Mouse (Mus musculus): ENCODE data around the gene Rftn1. TPM values are rescaled to one million over a fixed set of nuclear protein-coding genes. Genes with fewer than 3 reads are reported as not detected.

Gene Rftn1
- polyA plus RNA-seq, 1 experiment from 2014 or later, result 15.5 TPM

DNA sequence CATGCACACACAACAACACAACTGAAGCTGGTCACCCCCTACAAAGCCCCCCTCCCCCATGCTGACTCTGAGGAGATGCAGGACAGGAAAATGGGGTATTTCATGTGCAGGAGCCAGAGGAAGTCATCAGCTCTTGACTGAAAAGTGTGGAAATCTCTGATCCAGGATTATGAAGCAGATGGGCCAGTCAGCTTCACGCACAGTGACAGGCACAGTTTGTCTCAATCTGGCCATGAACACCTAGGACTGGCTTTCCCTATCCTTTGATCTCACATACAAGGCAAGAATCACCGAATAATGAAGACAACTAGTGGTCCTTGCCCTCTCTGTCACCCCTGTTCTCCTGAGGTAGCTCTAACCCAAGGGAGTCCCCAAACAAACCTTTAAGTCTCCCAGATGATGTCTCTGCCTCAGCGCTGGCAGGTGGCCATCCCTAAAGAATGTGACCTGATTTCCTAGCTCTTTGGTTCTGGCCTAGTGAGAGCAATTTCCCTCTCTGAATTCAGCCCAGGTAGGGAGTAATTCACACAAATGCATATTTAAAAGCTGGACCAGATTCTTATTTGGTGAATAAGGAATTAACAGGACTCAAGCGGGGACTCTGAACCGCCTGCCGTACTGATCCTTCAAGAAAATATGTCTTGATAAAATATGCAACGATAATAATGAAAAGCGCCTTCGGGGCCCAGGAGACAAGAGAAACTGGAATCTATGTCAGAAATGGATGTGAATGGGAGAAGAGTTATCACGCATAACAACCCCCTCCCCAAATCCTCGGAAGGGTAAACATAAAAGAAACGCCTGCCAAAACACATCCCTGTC lies 6.0 kb downstream of the Rftn1 start:
- no peak overlapping the region for H3K4me3 ChIP-seq (ENCODE audit: low read depth, low read length)
- peaks cover 4% of the 10 kb centered on the region; the same call in 1 of the 2 replicates for H3K4me1 ChIP-seq (ENCODE audit: control insufficient read depth, insufficient read depth, low read length)
- 72% methylated on average over 12 of the region's 12 CpGs for WGBS
- H3K9ac ChIP-seq (ENCODE audit: low read depth, low read length), result no peak overlapping the region
- H3K4me2 ChIP-seq (ENCODE audit: low read depth, low read length), result no peak overlapping the region
- H3K36me3 ChIP-seq (ENCODE audit: control insufficient read depth, insufficient read depth, low read length), result no peaks in the 10 kb centered on the region
- DNase-seq (ENCODE audit: low spot score) (no peak), ATAC-seq (ENCODE audit: low read depth) (no peak)
- no peaks in the 10 kb centered on the region for H3K27me3 ChIP-seq (replicated peaks; ENCODE audit: control insufficient read depth, insufficient read depth, low read length)
- no peak overlapping the region for H3K27ac ChIP-seq (replicated peaks; ENCODE audit: low read depth, low read length)
- no peaks in the 10 kb centered on the region for H3K9me3 ChIP-seq (ENCODE audit: control insufficient read depth, low read length)

DNA sequence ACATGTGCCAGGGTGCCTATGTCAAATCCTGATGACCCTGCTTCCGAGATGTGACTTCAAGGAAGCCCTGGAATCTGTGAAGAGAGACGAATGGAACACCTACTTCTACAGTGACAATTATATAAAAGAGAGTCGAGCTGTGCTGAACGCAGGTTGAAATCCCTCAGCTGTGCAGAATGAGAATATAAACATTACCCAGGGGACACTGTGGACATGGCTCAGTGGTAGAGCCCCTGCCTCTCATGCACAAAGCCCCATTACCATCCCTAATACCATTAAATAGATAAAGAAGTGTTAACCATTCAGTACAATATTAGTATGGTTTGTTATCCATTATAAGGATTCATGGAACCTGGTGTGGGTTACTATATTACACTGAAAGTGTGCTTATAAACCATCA lies 7.2 kb downstream of the Rftn1 start:
- 79% methylated on average over 4 of the region's 4 CpGs for WGBS

DNA sequence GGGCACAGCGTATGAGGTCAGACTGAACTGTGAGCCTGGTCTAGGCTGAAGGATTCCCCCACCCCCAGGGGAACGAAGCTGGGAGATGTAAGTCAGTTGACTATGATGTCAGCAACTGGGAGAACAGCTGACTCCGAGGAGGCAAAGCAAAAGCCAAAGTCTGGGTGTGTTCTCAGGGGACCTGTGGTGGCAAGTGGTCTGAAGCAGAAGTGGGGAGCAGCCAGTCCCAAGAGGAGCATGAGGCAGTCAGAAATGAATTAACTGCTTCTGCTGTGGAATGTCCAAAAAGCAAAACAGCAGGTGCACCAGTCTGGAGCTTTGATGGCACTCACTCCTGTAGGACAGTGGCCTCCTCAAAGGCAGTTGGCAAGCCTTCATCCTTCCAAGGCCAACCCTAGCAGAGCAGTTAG lies 7.9 kb downstream of the Rftn1 start:
- ATAC-seq (ENCODE audit: low read depth) (0 out of 2 replicates have a peak, but pooled peaks have one; percentile 17), DNase-seq (ENCODE audit: low spot score) (no peak)
- Histone ChIP-seq H3K4me2 (ENCODE audit: low read depth, low read length) (no peak overlapping the region), H3K27ac (replicated peaks; ENCODE audit: low read depth, low read length) (no peak overlapping the region), H3K36me3 (ENCODE audit: control insufficient read depth, insufficient read depth, low read length) (no peaks in the 10 kb centered on the region), H3K4me3 (ENCODE audit: low read depth, low read length) (no peak overlapping the region), H3K9me3 (ENCODE audit: control insufficient read depth, low read length) (peaks cover 5% of the 10 kb centered on the region; the same call in 1 of the 2 replicates), H3K27me3 (replicated peaks; ENCODE audit: control insufficient read depth, insufficient read depth, low read length) (no peaks in the 10 kb centered on the region), H3K9ac (ENCODE audit: low read depth, low read length) (no peak overlapping the region), H3K4me1 (ENCODE audit: control insufficient read depth, insufficient read depth, low read length) (peaks cover 4% of the 10 kb centered on the region; the same call in 1 of the 2 replicates)
- WGBS, result 75% methylated on average over 3 of the region's 3 CpGs

More for the DNA sequence above, 7.2 kb downstream of the Rftn1 start:
- H3K27me3 ChIP-seq (replicated peaks; ENCODE audit: control insufficient read depth, insufficient read depth, low read length), result no peaks in the 10 kb centered on the region
- H3K9ac ChIP-seq (ENCODE audit: low read depth, low read length), result no peak overlapping the region
- H3K4me3 ChIP-seq (ENCODE audit: low read depth, low read length), result no peak overlapping the region
- H3K4me2 ChIP-seq (ENCODE audit: low read depth, low read length), result no peak overlapping the region
- ATAC-seq (ENCODE audit: low read depth), result no peak
- no peaks in the 10 kb centered on the region for H3K36me3 ChIP-seq (ENCODE audit: control insufficient read depth, insufficient read depth, low read length)
- no peaks in the 10 kb centered on the region for H3K9me3 ChIP-seq (ENCODE audit: control insufficient read depth, low read length)
- no peak overlapping the region for H3K27ac ChIP-seq (replicated peaks; ENCODE audit: low read depth, low read length)
- peaks cover 4% of the 10 kb centered on the region; the same call in 1 of the 2 replicates for H3K4me1 ChIP-seq (ENCODE audit: control insufficient read depth, insufficient read depth, low read length)
- DNase-seq (ENCODE audit: low spot score), result no peak

DNA sequence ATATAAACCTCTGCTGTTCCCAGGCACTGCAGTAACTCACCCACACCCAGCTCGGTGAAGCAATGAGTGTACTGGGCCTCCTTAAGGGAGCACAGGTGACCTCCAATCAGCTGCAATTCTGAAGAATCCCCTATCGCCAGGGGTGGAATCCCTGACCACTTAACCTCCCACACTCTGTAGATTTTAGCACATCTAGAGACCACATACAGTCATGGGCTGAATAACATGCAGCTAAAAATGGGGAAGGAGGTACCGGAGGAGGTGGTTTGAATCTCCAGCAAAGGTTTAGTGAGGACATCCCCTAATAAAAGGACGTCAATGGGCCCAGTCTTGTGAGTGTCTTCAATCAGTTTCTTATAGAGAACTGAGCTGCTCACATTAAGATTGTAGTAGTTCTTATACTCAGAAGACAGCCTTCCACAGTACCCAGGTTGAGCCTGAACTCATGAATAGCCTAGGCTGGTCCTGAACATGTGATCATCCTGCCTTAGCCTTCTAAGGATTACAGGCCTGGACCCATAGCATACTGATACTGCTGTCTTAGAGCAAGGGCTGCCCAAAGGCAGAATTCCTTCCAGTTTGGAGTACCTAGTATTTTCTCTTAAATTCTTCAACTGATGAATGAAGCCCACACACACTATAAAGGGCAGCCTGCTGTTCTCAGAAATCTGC lies 9.4 kb downstream of the Rftn1 start:
- no peak overlapping the region for H3K9ac ChIP-seq (ENCODE audit: low read depth, low read length)
- H3K4me2 ChIP-seq (ENCODE audit: low read depth, low read length), result no peak overlapping the region
- DNase-seq (ENCODE audit: low spot score) (no peak), ATAC-seq (ENCODE audit: low read depth) (no peak)
- 85% methylated on average over 4 of the region's 4 CpGs for WGBS
- no peak overlapping the region for H3K27ac ChIP-seq (replicated peaks; ENCODE audit: low read depth, low read length)
- H3K4me3 ChIP-seq (ENCODE audit: low read depth, low read length), result no peak overlapping the region
- no peaks in the 10 kb centered on the region for H3K27me3 ChIP-seq (replicated peaks; ENCODE audit: control insufficient read depth, insufficient read depth, low read length)
- H3K9me3 ChIP-seq (ENCODE audit: control insufficient read depth, low read length), result peaks cover 8% of the 10 kb centered on the region; the same call in 1 of the 2 replicates
- peaks cover 4% of the 10 kb centered on the region; the same call in 1 of the 2 replicates for H3K4me1 ChIP-seq (ENCODE audit: control insufficient read depth, insufficient read depth, low read length)
- H3K36me3 ChIP-seq (ENCODE audit: control insufficient read depth, insufficient read depth, low read length), result no peaks in the 10 kb centered on the region

DNA sequence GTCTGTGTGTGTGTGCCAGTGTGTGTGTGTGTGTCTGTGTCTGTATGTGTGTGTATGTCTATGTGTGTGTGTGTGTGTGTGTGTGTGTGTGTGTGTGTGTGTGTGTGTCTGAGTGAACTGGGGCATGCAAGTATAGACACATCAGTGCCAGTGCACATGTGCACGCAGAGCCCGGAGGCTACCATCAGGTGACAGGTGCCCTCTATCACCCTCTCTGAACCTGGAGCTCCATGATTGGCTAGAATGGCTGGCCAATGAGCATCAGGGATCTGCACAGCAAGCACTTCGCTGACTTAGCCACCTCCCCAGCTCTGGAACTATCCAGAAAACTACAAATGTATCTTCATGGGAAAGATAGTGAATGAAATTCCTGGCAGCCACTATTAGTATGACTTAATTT lies 16.7 kb downstream of the Rftn1 start:
- DNase-seq (ENCODE audit: low spot score) (no peak), ATAC-seq (ENCODE audit: low read depth) (no peak)
- 86% methylated on average over 3 of the region's 3 CpGs for WGBS

DNA sequence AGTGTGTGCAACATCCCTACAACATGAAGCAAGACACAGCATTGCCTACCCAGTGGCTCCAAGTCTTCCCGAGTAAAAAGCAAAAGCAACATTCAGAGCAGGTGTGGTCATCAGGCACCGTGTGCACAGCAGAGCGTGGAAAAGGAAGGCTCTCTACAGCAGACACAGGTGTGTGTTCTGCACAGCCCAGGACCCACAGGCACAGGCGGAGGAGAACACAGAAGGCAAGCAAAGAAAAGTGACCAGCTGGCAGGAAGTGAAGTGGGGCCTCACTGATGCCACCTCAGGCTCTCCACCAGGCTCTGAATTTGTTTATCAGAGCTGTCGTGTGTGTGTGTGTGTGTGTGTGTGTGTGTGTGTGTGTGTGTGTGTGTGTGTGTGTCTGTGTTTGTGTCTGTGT lies 17.1 kb downstream of the Rftn1 start:
- Histone ChIP-seq H3K9me3 (ENCODE audit: control insufficient read depth, low read length) (peaks cover 13% of the 10 kb centered on the region; the same call in 1 of the 2 replicates), H3K4me2 (ENCODE audit: low read depth, low read length) (no peak overlapping the region), H3K27ac (replicated peaks; ENCODE audit: low read depth, low read length) (no peak overlapping the region), H3K36me3 (ENCODE audit: control insufficient read depth, insufficient read depth, low read length) (no peaks in the 10 kb centered on the region), H3K4me3 (ENCODE audit: low read depth, low read length) (no peak overlapping the region), H3K27me3 (replicated peaks; ENCODE audit: control insufficient read depth, insufficient read depth, low read length) (no peaks in the 10 kb centered on the region), H3K4me1 (ENCODE audit: control insufficient read depth, insufficient read depth, low read length) (peaks cover 14% of the 10 kb centered on the region), H3K9ac (ENCODE audit: low read depth, low read length) (no peak overlapping the region)
- 92% methylated on average over 5 of the region's 5 CpGs for WGBS
- DNase-seq (ENCODE audit: low spot score) (no peak), ATAC-seq (ENCODE audit: low read depth) (no peak)

More for the DNA sequence above, 16.7 kb downstream of the Rftn1 start:
- H3K4me1 ChIP-seq (ENCODE audit: control insufficient read depth, insufficient read depth, low read length), result peaks cover 14% of the 10 kb centered on the region
- H3K27me3 ChIP-seq (replicated peaks; ENCODE audit: control insufficient read depth, insufficient read depth, low read length), result no peaks in the 10 kb centered on the region
- H3K4me2 ChIP-seq (ENCODE audit: low read depth, low read length), result no peak overlapping the region
- H3K9ac ChIP-seq (ENCODE audit: low read depth, low read length), result no peak overlapping the region
- H3K9me3 ChIP-seq (ENCODE audit: control insufficient read depth, low read length), result peaks cover 13% of the 10 kb centered on the region; the same call in 1 of the 2 replicates
- no peak overlapping the region for H3K4me3 ChIP-seq (ENCODE audit: low read depth, low read length)
- no peak overlapping the region for H3K27ac ChIP-seq (replicated peaks; ENCODE audit: low read depth, low read length)
- H3K36me3 ChIP-seq (ENCODE audit: control insufficient read depth, insufficient read depth, low read length), result no peaks in the 10 kb centered on the region

DNA sequence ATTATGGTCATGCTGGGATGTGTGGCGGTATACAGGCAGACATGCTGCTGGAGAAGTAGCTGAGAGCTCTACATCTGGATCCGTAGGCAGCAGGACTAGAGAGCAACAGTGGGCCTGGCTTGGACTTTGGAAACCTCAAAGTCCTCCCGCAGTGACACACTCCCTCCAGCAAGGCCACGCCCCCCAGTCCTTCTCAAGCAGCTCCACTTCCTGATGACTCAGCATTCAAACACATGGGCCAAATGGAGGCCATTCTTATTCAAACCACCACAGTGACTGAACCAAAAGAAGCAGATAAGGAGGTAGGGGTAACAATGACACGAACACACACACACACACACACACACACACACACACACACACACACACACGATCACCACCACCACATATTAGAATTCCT lies 17.7 kb downstream of the Rftn1 start:
- Histone ChIP-seq H3K27me3 (replicated peaks; ENCODE audit: control insufficient read depth, insufficient read depth, low read length) (no peaks in the 10 kb centered on the region), H3K4me3 (ENCODE audit: low read depth, low read length) (no peak overlapping the region), H3K36me3 (ENCODE audit: control insufficient read depth, insufficient read depth, low read length) (peaks cover 2% of the 10 kb centered on the region; the same call in 1 of the 2 replicates), H3K9me3 (ENCODE audit: control insufficient read depth, low read length) (peaks cover 9% of the 10 kb centered on the region; the same call in 1 of the 2 replicates), H3K27ac (replicated peaks; ENCODE audit: low read depth, low read length) (no peak overlapping the region), H3K4me2 (ENCODE audit: low read depth, low read length) (no peak overlapping the region), H3K4me1 (ENCODE audit: control insufficient read depth, insufficient read depth, low read length) (peaks cover 14% of the 10 kb centered on the region), H3K9ac (ENCODE audit: low read depth, low read length) (no peak overlapping the region)
- 94% methylated on average over 6 of the region's 6 CpGs for WGBS
- ATAC-seq (ENCODE audit: low read depth) (no peak), DNase-seq (ENCODE audit: low spot score) (no peak)

DNA sequence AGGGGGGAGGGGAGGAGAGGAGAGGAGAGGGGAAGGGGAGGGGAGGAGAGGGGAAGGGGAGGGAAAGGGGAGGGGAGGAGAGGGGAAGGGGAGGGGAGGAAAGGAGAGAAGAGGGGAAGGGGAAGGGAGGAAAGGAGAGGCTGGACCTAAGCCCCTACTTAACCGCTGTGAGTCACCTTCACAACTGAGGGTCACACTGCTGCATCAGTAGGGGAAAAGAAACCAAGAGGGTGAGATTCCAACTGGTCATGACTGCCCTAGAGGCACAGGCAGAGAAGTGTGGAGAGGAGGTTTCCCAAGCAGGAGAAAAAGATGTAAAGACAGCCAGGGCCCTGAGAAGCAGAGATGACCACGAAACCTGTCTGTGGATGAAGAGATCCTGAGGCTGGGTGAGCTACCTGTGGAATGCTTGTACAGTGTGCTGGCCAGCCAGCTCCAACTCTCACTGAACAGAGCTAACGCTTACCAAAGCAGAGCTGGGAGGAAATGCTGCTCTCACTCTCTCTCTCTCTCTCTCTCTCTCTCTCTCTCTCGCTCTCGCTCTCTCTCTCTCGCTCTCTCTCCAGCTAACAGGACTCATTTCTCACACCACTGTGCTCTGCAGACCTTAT lies 19.4 kb downstream of the Rftn1 start:
- 50% methylated on average over 6 of the region's 6 CpGs for WGBS
- no peak for DNase-seq (ENCODE audit: low spot score)
- Histone ChIP-seq H3K4me3 (ENCODE audit: low read depth, low read length) (no peak overlapping the region), H3K27me3 (replicated peaks; ENCODE audit: control insufficient read depth, insufficient read depth, low read length) (no peaks in the 10 kb centered on the region), H3K4me1 (ENCODE audit: control insufficient read depth, insufficient read depth, low read length) (peaks cover 14% of the 10 kb centered on the region), H3K27ac (replicated peaks; ENCODE audit: low read depth, low read length) (peak overlapping the region; percentile 56; the same call in 1 of the 2 replicates), H3K9ac (ENCODE audit: low read depth, low read length) (no peak overlapping the region), H3K4me2 (ENCODE audit: low read depth, low read length) (no peak overlapping the region), H3K36me3 (ENCODE audit: control insufficient read depth, insufficient read depth, low read length) (peaks cover 5% of the 10 kb centered on the region; the same call in 1 of the 2 replicates), H3K9me3 (ENCODE audit: control insufficient read depth, low read length) (peaks cover 5% of the 10 kb centered on the region; the same call in 1 of the 2 replicates)
- ATAC-seq (ENCODE audit: low read depth), result 0 out of 2 replicates have a peak, but pooled peaks have one; percentile 42

All from embryonic facial prominence, embryonic 14.5 days (tissue).